Mouse (Mus musculus) gastrocnemius, postnatal 36 days (tissue): ENCODE data around the gene Dctn3. TPM values are rescaled to one million over a fixed set of nuclear protein-coding genes. Genes with fewer than 3 reads are reported as not detected.
A peak's percentile ranks its signal among the peaks of the same experiment; 100 is the strongest.

Experiments
- DNase-seq, 2 experiments: peaks; one replicate each; pipeline ENCODE4 v3.0.0; 2022
- intact Hi-C: fragments of 180-260 bp; cut with DNase I; formaldehyde crosslinking; loops from one replicate; pipeline ENCODE4 v1.15.1; 2025
- total RNA-seq, 2 experiments: library from RNA; stranded (reverse); gene quantifications; 2 replicates each; pipeline ENCODE4 v1.2.3; 2021

Dctn3 gene
- total RNA-seq, 2 experiments from 2014 or later: 40.9 to 41.9 TPM

GRCm38 (mm10) chr4:41740380-41741157 is 17.6 kb upstream of the Dctn3 start:
- peak in 1 of 2 experiments; percentile 48 for DNase-seq
- intact Hi-C loops: no loop called here

DNA sequence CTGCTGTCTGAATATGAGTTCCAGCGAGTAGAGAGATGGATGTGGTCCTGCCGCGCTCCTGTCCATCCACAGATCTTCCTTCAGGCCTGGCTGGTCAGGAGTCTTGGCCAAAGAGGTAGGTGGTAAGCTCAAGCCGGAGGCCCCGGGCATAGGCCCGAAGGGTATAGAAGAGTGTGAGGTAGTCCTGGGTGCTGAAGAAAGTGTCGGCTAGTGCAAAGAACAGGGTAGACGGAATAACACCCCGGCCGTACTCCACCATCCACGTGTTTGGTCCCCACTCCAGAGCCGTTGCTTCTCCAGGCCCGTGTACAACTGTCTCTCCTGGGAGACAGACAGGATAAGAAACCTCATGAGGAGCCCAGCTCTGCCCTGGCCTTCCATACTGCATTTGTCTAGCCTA is 16.3 kb upstream of the Dctn3 start:
- no peak for DNase-seq
- intact Hi-C loops: no loop called here

DNA sequence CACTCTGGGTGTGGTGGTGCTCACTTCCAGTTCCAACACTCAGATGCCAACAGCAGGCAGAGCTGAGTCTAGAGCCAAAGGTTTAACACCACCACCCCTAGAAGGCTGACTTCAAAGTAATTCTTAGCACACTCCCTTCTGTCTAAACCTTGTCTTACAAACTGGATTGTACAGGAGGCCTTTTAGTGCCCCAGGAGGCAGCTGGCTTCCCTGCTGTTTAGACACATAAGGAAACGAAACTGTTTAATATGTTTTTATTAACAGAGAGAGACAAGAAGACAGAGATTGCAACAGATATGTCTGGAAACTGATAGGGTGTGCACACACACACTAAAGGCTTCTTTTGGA is 15.3 kb upstream of the Dctn3 start:
- no peak for DNase-seq
- intact Hi-C loops: no loop called here

- peak; percentile 67 to 68 for DNase-seq
- intact Hi-C loops: loop anchor here (1.0 kb wide), 1 partner anchor 20 kb away; no protein-coding TSS in a partner anchor
Observed at GRCm38 (mm10) chr4:41737602-41738255, 14.8 kb upstream of the Dctn3 start.

DNA sequence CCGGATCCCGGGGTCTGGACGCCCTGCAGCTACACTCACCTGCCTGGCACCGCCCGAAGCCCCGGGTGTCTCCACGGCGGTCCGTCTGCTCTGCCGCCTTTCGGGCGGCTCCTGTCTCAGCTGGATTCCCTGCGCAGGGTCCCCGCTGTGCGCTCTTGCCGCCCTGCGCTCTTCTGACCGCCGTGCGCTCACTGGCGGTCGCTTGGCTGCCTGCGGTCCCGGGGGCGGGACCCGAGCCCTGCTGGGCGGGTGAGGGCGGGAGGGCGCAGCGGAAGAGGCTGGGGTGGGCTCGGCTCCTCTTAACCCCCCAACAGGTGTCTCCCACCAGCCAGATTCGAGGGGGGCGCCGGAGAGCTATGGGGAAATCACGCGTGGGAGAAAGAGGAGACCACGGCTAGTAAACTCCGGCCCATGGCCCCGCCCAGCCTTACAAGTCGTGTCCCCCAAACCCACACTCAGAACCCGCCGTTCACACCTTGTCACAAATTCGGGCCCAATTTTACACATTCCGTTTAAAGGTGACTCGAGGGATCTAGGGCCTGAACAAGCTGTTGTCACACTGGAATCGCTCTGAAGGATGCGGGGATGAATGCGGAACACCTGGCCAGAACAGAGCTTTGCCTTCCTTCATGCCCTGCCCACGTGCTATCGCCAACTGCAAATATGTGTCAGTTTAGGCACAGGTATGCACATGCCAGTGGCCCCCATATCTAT is 8.2 kb upstream of the Dctn3 start, which contains the start of gene Arid3c:
TSS of gene Arid3c (minus strand) at position 91 of the 714 bp plus-strand sequence.
- no peak for DNase-seq
- intact Hi-C loops: no loop called here

GRCm38 (mm10) chr4:41726826-41727621 is 4.1 kb upstream of the Dctn3 start:
- no peak for DNase-seq
- intact Hi-C loops: no loop called here

GRCm38 (mm10) chr4:41716834-41717233 is 6.1 kb downstream of the Dctn3 start:
- intact Hi-C loops: loop anchor here (1.0 kb wide), 1 partner anchor 20 kb away; no protein-coding TSS in a partner anchor
- no peak for DNase-seq

DNA sequence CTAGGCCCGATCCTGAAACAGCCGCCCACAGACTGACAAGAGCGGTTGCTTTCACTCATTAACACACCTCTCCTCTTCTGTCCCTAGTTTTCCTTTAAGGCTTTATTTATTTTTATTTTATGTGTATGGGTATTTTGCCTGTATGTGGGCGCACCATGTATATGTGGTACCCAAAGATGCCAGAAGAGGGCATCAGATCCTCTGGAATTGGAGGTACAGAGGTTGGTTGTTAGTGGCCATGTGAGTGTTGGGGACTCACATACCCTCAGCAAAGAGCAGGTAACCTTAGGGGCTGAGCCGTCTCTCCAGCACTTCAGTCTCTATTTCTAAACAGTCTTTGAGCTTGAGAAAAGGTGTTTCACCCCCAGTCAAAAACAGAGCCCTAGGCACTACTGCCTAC is 7.4 kb downstream of the Dctn3 start:
- DNase-seq: no peak
- intact Hi-C loops: no loop called here

DNA sequence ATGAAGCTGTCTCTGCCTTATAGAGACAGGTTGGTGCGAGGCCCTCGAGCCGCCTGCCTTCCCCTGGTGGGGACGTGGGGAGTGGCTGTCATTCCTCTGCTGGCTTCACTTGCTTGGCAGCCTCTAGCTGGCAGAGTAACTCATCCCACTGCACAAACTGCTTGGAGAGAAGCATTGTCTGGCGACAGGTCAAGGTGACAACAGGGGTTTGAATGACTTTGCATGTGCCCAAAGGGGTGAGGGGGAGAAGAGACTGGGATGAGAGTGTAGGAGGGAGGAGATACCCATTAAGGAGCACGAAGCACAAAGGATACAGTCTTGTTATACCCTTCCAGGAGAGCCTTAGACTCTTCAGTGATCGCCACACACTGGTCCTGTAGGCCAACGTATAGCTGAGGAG is 7.9 kb downstream of the Dctn3 start:
- intact Hi-C loops: no loop called here
- no peak for DNase-seq

GRCm38 (mm10) chr4:41714276-41714675 is 8.7 kb downstream of the Dctn3 start:
- intact Hi-C loops: loop anchor here (5.0 kb wide), 1 partner anchor 247 kb away; the partner anchor contains the start of gene Nudt2
- peak in 1 of 2 experiments; percentile 41 for DNase-seq

DNA sequence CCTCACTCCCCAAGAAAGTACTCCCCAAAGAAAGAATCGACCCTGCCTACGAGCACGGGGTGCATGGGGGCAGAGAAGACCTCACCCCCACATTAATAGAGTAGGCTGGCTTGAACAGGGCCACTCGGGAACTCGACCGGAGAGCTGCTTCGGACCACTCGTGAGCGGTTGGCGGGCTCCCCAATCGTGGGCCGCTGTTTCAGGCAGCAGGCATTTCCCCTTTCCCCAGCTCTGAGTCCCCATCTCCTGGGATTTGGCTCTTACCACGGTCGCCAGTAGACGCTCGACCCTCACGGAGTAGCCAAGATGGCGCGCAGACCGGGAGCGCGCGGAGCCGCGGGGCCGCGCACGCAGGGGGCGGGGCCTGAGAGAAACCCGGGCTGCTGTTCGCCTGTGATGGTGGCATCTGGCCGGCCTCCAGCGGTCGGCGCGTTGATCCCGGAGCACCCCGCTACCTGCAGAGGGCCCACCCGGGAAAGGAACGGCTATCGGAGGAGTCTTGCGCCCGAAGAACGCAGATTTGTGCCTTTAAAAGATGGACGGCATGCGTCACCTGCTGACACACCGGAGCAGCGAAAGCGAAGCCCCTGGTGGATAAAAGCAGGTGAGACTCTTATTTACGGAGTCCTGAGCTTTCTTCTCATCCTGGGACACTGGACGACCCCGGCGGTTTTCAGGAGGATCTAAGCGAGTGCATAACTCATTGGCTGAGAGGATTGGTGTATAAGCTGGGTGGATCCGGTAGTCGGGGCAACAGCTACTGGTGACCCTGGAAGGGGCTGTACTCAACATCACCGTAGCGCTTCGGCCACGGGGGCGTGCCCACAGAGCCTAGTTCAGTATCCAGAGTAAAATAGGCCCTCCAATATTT is 9.5 kb downstream of the Dctn3 start, which contains the start of gene Rpp25l:
TSS of gene Rpp25l (minus strand) at position 338 of the 871 bp plus-strand sequence.
- intact Hi-C loops: loop anchor here (5.0 kb wide), 1 partner anchor 246 kb away; the partner anchor contains the start of gene Nudt2

DNA sequence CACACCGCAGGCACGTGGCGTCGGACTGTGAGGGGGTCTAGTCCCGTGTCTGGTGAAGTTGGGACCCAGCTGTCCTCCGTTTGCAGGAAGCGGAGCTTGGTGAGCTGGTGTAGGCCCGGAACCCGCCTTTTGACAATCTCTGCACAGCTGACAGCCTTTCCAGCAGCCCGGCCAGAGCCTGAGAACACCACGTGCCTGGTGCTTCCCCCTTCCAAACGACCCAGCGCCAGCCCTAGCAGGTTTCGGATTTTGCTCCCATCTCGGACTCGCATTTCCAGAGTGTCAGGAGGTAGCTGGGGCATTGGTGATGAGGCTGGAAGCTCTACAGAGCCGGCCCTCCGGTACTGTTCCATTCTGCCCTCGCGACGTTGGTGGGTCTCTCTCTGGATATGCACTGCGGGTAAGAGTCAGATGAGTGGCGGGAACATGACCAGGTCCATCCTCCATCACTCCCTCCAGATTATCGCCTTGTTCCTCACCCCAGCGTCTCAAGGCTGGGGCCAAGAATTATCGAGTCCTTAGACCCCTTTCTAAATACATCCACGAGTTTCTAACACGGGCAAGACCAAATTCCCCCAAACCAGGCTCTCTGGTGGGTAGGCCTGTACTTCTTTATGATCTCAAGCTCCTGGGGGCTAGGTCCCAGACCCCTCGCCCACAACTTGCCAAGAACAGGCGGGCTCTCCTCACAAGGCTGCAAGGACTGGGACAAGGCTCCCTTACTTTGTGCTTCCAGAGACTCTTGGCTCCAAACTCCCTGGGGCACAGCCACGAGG is 10.4 kb downstream of the Dctn3 start:
- intact Hi-C loops: loop anchor here (5.0 kb wide), 1 partner anchor 245 kb away; the partner anchor contains the start of gene Nudt2

More for the DNA sequence above, 9.5 kb downstream of the Dctn3 start, which contains the start of gene Rpp25l:
- DNase-seq: peak; percentile 75 to 85

DNA sequence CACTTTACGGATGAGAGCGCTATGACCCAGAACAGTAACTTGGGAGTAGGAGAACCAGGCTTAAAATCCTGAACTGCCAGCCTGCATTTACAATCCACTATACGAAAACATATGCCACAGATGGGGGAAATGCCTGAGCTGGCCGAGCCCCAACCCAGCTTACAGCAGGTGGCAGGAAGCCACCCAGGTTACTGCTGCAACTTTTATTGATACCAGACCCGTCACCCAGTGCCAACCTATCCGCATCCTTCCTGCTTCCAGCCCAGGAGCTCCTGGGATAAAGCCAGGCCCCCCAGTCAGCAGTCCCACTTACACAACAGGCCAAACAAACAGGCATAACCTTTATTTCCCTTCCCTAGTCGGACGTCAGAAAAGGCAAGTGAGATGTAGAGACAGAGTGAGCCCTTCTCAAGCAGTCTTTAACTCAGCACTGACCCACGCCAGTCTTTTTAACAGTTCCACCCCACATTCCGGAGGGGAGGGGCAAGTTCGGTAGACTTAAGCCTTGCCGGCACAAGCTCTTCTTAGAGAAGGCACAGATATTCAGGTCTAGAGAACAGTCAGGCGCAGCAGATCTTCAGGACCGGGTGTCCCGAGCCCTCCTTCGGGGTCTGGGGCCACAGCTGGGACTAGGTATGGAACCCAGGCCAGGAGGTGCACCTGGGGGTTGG is 11.1 kb downstream of the Dctn3 start:
- intact Hi-C loops: loop anchor here (5.0 kb wide), 1 partner anchor 245 kb away; the partner anchor contains the start of gene Nudt2
- DNase-seq: no peak

More for the DNA sequence above, 10.4 kb downstream of the Dctn3 start:
- DNase-seq: peak; percentile 40

DNA sequence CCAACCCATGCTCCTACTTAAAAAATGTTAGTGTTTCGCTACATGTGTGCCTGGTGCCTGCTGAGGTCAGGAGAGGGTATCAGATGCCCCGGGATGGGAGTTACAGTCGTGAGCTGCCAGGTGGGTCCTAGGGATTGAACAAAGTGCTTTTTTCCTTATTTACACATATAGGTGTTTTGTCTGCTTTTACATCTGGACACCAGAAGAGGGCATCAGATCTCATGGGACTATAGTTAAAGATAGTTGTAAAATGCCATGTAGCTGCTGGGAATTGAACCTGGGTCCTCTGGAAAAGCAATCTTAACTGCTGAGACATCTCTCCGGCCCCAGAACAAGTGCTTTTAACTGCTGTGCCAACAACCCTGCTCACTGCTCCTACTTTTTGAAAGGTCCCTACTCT is 12.7 kb downstream of the Dctn3 start:
- intact Hi-C loops: loop anchor here (5.0 kb wide), 1 partner anchor 243 kb away; the partner anchor contains the start of gene Nudt2
- no peak for DNase-seq

DNA sequence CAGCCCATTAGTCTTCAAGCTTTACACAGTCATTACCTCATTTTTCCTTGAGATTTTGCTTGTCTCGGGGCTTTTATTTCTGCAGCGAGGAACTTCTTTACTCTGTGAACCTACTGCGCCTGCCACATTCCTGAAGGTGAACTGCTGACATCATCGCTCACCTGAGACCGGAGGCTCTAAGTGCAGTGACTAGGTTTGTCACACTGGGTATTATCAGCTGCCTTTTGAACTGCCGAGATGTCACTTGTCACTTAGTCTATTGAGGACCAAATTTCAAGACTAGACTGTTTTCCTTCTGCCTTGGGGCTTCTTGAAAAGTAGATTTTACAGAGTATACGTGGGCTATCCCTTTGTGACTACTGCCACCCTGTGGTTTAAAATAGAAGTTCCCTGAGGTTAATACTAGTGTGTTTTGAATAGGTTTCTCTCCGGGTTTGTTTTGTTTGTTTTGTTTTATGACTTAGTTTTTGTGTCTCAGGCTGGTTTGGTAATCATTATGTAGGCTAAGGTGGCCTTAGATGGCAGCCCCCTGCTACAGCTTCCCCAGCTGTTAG is 14.7 kb downstream of the Dctn3 start:
- DNase-seq: no peak

DNA sequence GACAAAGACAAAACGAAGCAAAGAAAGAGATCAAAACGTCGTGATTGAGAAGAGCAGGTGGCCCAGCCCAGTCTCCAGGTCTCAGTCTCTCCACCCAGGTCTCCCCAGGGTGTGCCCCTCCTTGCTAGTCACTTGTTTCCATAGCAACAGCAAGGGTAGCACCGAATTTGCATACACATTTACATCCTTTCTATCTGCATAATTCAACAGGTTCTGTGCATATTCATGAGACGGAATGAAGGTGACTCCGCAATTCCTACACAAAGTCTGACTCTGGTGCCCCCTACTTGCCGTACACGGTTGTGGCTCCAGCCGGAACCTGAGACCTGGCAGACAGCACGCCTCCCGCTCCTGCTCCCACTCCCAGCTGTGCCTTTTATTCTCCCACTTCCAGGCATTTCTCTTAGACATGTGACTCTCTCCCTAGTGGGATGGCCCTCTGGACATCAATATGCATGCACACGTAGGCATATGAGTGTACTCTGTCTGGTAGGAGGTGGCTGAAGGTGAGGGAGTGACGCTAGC is 15.9 kb downstream of the Dctn3 start:
- intact Hi-C loops: loop anchor here (5.0 kb wide), 4 partner anchors 50 to 185 kb away; no protein-coding TSS in a partner anchor
- DNase-seq: peak; percentile 44 to 54

More for the DNA sequence above, 14.7 kb downstream of the Dctn3 start:
- intact Hi-C loops: loop anchor here (5.0 kb wide), 4 partner anchors 51 to 186 kb away; no protein-coding TSS in a partner anchor
